Mouse (Mus musculus): ENCODE measurements around the gene Cblc.

GRCm38 (mm10) chr7:19796254-19796653, 355 bp downstream of the Cblc start:
- TF ChIP-seq CTCF (IDR thresholded peaks at IDR 0.05; ENCODE audit: low read depth) (no peak), EP300 (optimal IDR thresholded peaks at IDR 0.05) (no peak)

Data from stomach, postnatal 0 days (tissue).